Mouse (Mus musculus) left cerebral cortex, adult 11 months (tissue): ENCODE measurements around the gene Cyb561d1.

ENCODE experiments used
- DNase-seq: peaks from one replicate; pipeline ENCODE4 v3.0.0; 2022; ENCODE audit warnings: low spot score

The Cyb561d1 gene

DNA sequence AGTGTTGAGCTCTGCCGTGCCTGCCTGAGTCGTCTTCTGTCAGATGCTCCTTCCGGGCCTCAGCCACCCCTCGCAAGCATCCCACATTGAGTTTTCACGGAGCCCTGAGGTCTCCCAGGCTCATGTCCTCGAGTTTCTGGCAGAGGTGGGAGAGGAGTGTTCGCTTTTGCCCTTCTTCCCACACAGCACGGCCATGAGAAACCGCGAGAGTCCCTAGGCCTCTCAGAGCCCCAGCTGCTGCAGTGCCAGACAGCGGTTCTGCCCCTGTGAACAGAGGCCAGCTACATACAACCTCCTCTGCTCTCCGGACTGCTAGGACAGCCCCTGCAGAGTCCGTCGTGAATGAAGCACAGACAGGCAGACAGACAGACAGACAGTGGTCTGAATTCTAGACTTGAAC lies 33.5 kb downstream of the Cyb561d1 start:
- DNase-seq, result no peak

DNA sequence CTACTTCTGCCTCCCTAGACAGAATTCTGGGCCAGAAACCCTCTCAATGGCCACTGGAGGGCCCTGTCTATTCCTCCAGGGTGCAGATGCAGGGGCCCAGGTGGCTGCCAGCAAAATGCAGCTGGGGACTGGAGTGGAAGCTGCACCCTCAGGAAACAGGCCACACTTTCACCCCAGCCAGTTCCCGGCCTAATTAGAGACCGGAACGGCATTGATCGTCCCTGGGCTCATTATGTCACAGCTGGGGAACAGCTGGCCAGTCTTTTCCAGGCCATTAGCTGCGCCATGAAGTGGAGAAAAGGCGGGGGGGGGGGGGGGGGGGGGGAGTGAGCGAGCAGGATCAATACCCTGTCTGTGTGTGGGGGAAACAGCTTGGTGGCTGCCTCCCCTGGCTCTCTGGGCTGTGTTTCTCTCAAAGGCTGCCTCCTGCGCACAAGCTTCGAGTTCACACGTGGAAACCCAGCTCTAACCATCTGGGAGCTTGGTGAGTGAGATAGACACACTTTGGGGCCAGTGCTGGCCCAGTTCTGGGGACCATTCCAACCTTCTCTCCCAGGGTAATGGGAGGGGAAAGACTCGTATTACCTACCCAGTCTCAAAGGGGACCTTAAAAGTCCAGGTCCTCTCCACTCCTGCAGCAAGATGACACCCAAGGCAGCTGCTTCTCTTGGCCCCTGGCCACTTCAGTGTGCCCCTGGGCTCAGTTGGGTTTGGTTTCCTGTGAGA lies 34.4 kb downstream of the Cyb561d1 start:
- DNase-seq, result no peak

DNA sequence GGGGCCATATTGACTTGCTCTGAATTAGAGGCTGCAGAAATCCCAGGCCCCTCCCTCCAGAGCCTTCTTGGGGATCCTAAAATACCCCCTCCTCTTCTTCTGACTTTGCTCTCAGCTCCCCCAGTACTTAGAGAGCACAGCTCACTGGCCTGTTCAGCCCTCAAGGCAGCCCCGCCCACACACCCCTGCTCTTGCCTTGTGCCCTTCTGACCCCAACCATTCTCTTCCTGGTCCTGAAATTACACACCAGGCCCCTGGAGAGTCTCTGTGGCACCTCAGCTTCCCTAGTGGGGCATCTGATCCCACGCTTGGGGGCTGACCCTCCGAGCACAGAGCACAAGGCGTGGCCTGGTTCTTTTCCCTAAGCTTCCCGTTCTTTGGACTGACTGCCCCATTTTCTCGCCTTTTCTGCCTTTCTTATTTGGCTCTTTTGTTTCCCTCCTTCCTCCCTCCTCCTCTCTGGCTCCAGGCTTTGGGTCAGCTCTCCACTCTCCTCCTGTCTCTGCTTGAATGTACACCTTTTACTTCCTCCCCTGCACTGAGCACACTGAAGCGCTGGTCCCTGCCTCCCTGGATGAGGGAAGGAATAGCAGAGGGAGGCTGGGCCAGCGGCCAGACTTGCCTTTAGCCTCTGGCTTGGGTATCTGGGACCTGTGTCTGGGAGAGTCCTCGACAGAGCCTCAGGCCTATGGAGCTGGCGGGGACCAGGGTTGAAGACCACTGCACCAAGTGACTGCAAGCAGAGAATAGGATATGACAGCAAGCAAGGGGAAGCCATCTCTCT lies 35.3 kb downstream of the Cyb561d1 start:
- no peak for DNase-seq

DNA sequence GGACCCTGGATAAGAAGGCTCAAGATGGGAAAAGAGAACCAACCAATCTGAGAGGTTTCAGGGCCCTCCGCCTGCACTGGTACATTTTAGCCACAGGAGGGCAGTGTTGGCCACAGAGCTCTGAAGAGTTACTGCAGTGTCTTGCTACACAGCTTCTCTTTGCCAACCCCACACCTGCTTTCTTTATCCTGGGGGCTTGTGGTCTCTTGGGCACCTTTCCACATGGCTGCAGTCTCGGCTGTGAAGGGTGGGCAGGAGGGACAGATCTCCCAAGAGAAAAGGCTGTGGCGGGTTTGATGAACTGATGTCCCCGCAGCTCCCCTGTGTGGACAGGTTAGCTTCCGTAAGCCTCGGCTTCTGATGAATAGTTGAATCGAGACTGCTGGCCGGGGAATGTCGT lies 36.2 kb downstream of the Cyb561d1 start:
- DNase-seq, result peak; percentile 83

DNA sequence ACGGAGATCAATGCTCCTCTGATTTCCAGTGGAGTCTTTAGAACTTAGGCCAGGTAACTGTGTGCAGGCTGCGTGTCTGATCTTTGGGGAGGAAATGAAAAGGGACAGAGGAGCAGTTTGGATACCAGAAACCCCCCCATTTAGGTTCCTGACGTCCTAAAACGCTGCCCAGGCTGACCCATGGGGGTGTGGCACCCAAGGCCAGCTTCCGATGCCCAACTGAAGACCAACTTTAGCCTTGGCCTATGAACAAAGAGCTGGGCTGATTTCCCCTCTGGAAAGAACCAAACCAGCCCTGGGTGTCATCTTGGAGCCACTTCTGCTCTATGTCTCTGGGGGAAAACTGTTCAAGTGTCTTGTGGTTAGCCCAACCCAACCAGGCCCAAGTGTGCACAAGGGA lies 36.9 kb downstream of the Cyb561d1 start:
- no peak for DNase-seq

DNA sequence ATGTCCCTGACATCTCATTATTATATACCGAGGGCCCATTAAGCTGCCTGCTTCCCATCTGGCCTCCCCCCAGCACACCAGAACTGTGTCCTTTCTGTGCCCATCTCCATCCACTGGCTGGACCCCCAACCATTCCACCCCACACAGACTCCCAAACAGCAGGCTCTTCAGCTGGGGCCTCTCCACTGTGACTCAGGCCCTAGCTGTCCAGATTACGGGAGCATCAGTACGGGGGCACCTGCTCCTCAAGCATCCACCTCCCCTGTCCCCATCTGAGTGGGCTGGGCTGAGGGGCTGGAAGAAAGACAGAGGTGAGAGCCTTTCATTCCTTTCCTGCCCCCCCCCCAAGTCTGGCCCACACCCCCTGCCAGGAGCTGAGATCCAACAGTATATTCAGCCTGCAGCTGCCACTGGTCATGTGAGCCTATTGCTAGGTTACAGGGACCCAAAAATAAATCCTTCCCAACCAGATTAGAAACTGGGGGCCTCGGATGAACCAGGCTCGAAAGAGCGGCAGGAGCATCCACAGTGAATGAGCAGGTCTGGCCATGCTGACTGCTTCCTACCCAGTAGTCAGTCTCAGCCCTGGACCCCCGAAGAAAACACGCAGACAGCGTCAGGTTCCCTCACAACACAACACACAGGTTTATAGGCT lies 42.5 kb downstream of the Cyb561d1 start:
- DNase-seq, result peak; percentile 73

DNA sequence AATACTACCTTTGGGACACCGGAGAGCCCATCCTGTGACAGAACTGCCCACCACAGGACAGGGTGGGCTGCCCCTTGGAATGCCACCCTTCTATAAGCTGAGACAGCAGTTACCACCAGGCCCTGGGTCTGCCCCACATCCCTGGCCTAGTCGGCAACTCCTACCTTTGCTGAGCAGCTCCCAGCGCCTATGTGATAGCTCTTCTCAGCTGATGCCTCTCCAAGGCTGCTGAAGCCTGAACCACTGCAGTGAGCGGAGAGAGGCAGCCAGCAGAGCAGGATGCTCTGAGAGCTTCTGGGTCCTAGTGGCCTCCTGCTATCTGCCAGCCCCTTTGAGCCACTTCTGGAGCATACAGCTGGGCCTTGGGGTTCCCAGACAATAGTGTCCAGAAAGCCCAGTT lies 46.4 kb downstream of the Cyb561d1 start, which contains the start of gene Gpr61:
Gene Gpr61, minus strand, starts transcription at position 227 of the 400 bp plus-strand sequence.
- DNase-seq, result peak; percentile 69

DNA sequence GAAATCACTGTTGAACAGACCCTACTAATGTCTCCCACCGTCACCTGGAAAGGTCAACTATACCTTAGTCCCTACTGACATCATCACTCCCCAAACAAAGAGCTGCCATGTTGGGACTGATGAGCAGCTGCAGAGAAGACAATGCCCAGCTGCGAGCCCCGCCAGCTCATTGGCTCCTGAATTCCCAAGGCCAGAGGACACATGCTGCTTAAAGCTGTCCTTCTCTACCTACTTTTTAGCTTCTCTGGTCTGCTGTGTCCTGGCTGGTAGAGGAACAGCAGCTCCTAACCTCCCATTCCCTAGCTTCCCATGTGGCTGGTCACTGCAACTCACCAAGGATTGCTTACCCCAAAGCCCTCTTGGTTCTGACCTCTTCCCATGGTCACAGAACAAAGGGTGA lies 48.7 kb downstream of the Cyb561d1 start:
- no peak for DNase-seq

DNA sequence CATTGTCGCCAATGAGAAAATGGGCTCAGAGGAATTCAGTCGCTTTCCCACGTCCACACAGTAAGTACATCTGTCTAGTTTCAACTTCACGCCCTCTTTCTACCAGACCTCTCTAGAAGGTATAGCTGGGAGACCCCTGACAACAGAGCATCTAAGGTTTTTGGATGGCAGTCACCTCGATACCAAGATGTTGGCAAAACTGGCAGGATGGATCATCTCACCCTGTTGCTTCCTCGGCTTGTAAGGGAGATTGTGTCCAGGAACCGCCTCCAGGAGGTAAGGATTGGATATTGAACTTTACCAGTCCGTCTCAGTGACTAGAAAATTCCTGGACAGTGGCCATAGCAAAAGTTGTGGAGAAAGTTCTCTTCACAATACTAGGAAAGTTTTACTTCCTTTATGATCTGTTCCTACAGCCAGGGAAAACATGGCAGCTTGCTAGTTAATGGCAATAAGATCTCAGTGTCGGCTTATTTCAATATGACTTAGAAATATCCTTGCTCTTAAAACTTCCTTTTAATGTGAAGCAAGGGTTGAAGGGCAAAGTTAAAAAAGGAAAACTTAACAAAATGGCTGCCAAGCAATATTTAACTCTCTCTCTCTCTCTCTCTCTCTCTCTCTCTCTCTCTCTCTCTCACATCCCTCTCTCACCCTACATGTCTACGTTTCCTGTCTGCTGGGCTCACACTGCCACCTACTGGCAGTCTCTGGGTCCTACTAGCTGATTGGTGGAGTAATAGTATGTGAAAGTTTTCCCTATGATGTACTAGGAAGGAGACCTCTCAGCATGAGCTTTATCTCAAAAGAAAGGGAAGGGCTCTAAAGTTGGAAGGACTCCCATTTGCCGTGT lies 53.4 kb downstream of the Cyb561d1 start:
- peak; percentile 80 for DNase-seq

DNA sequence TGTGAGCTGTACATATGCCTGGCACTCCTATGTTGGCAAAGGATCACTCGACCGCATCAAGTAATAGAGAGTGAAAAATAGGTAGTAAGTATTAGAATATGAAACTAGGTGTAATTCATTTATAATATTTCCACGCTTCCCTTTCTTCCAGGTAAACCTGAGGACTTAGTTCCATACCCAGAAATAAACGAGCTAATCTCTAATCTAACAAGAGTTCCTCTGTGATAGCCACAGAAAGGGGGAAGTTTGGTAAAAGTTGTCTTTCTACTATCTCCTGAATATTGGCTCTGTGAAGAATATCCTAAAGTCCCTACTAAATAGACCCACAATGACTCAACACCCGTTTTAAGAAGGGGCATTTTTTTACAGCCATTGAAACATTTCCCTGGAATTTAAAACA lies 54.3 kb downstream of the Cyb561d1 start:
- DNase-seq, result no peak
